Mouse (Mus musculus): ENCODE measurements around the gene Usp29. TPM values are rescaled to one million over a fixed set of nuclear protein-coding genes. Genes with fewer than 3 reads are reported as not detected.

The Usp29 gene
- polyA plus RNA-seq, 1 experiment from 2014 or later, result 7.4 TPM

- no peak overlapping the region for H3K27ac ChIP-seq
- 92% methylated on average over 10 of the region's 10 CpGs for WGBS
Observed at GRCm38 (mm10) chr7:6776314-6777059, 46.1 kb downstream of the Usp29 start.

DNA sequence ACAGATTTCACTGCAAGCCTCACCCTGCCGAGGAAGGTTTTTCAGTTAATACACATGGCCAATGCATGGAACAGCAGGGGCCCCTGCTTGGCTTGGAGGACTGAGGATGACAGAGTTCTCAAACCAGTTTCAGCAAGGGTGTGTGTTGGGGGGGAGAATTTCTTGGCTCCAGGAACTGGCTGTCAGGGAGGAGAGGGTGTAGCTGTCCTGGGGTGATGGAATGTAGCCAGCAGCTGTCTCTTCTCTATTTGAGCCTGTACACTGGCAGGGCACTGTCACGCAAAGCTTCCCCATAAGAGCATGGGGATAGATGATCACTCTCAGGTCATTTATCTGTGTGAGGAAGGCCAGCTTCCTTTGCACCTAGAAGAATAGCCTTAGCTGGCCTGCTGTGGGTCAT, 46.7 kb downstream of the Usp29 start:
- H3K27me3 ChIP-seq (ENCODE audit: poor library complexity, severe bottlenecking), result peaks cover 23% of the 10 kb centered on the region
- no peak overlapping the region for H3K4me3 ChIP-seq
- WGBS, result 75% methylated on average over 2 of the region's 2 CpGs
- H3K36me3 ChIP-seq (replicated peaks), result no peaks in the 10 kb centered on the region
- H3K27ac ChIP-seq, result peak overlapping the region; percentile 58
- no peaks in the 10 kb centered on the region for H3K9me3 ChIP-seq
- DNase-seq (ENCODE audit: extremely low spot score, low spot score), result no peak
- peaks cover 32% of the 10 kb centered on the region for H3K4me1 ChIP-seq

More at GRCm38 (mm10) chr7:6776314-6777059, 46.1 kb downstream of the Usp29 start:
- Histone ChIP-seq H3K4me3 (no peak overlapping the region), H3K36me3 (replicated peaks) (no peaks in the 10 kb centered on the region), H3K27me3 (ENCODE audit: poor library complexity, severe bottlenecking) (peaks cover 18% of the 10 kb centered on the region), H3K4me1 (peaks cover 26% of the 10 kb centered on the region), H3K9me3 (no peaks in the 10 kb centered on the region)
- no peak for DNase-seq (ENCODE audit: extremely low spot score, low spot score)

GRCm38 (mm10) chr7:6777689-6778088, 47.3 kb downstream of the Usp29 start:
- no peaks in the 10 kb centered on the region for H3K9me3 ChIP-seq
- H3K36me3 ChIP-seq (replicated peaks), result no peaks in the 10 kb centered on the region
- H3K4me3 ChIP-seq, result no peak overlapping the region
- H3K4me1 ChIP-seq, result peaks cover 36% of the 10 kb centered on the region
- no peak for DNase-seq (ENCODE audit: extremely low spot score, low spot score)
- WGBS, result 75% methylated on average over 4 of the region's 4 CpGs
- H3K27me3 ChIP-seq (ENCODE audit: poor library complexity, severe bottlenecking), result peaks cover 29% of the 10 kb centered on the region
- H3K27ac ChIP-seq, result peak overlapping the region; percentile 58

- Histone ChIP-seq H3K27ac (no peak overlapping the region), H3K9me3 (no peaks in the 10 kb centered on the region), H3K36me3 (replicated peaks) (no peaks in the 10 kb centered on the region), H3K27me3 (ENCODE audit: poor library complexity, severe bottlenecking) (peaks cover 41% of the 10 kb centered on the region), H3K4me1 (peaks cover 47% of the 10 kb centered on the region), H3K4me3 (no peak overlapping the region)
- no peak for DNase-seq (ENCODE audit: extremely low spot score, low spot score)
- WGBS, result 83% methylated on average over 5 of the region's 5 CpGs
Observed at GRCm38 (mm10) chr7:6779172-6779571, 48.8 kb downstream of the Usp29 start.

GRCm38 (mm10) chr7:6781541-6781940, 51.2 kb downstream of the Usp29 start:
- H3K27me3 ChIP-seq (ENCODE audit: poor library complexity, severe bottlenecking), result peaks cover 56% of the 10 kb centered on the region
- no peaks in the 10 kb centered on the region for H3K36me3 ChIP-seq (replicated peaks)
- no peak overlapping the region for H3K4me3 ChIP-seq
- H3K9me3 ChIP-seq, result no peaks in the 10 kb centered on the region
- H3K27ac ChIP-seq, result peak overlapping the region; percentile 48
- DNase-seq (ENCODE audit: extremely low spot score, low spot score), result peak; percentile 39
- 45% methylated on average over 11 of the region's 11 CpGs for WGBS
- peaks cover 58% of the 10 kb centered on the region for H3K4me1 ChIP-seq

- peaks cover 72% of the 10 kb centered on the region for H3K27me3 ChIP-seq (ENCODE audit: poor library complexity, severe bottlenecking)
- peak overlapping the region; percentile 79 for H3K27ac ChIP-seq
- H3K4me1 ChIP-seq, result peaks cover 46% of the 10 kb centered on the region
- H3K4me3 ChIP-seq, result peak overlapping the region; percentile 19
- 6% methylated on average over 8 of the region's 8 CpGs for WGBS
- DNase-seq (ENCODE audit: extremely low spot score, low spot score), result peak; percentile 58
- no peaks in the 10 kb centered on the region for H3K36me3 ChIP-seq (replicated peaks)
- H3K9me3 ChIP-seq, result no peaks in the 10 kb centered on the region
Observed at GRCm38 (mm10) chr7:6784340-6785073, 54.1 kb downstream of the Usp29 start.

DNA sequence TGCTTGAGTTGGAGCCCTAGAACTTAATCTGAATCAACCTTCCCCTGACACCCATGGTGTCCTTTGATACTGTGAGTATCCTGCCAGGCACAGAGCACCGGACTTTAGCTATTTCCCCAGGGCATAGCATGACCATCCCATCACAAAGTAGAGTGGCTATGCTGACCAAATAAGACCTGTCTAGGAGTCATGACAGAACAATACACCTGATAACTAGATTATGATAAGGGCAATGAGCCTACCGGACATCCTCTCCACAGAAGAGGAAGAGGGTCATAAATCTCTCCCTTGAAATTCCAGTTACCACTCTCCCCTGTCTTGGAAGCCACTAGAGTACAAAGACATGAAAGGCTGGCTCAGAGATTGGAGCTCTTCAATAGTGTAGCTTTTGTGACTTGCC, 56.6 kb downstream of the Usp29 start:
- H3K27ac ChIP-seq, result no peak overlapping the region

GRCm38 (mm10) chr7:6788101-6788500, 57.7 kb downstream of the Usp29 start:
- Histone ChIP-seq H3K27ac (no peak overlapping the region), H3K4me1 (peaks cover 26% of the 10 kb centered on the region), H3K27me3 (ENCODE audit: poor library complexity, severe bottlenecking) (peaks cover 39% of the 10 kb centered on the region), H3K36me3 (replicated peaks) (no peaks in the 10 kb centered on the region), H3K9me3 (peaks cover 4% of the 10 kb centered on the region), H3K4me3 (no peak overlapping the region)
- 89% methylated on average over 2 of the region's 2 CpGs for WGBS
- no peak for DNase-seq (ENCODE audit: extremely low spot score, low spot score)

More for the DNA sequence above, 56.6 kb downstream of the Usp29 start:
- 96% methylated on average over 2 of the region's 2 CpGs for WGBS
- Histone ChIP-seq H3K36me3 (replicated peaks) (no peaks in the 10 kb centered on the region), H3K4me1 (peaks cover 33% of the 10 kb centered on the region), H3K4me3 (no peak overlapping the region), H3K27me3 (ENCODE audit: poor library complexity, severe bottlenecking) (peaks cover 50% of the 10 kb centered on the region), H3K9me3 (no peaks in the 10 kb centered on the region)
- no peak for DNase-seq (ENCODE audit: extremely low spot score, low spot score)

DNA sequence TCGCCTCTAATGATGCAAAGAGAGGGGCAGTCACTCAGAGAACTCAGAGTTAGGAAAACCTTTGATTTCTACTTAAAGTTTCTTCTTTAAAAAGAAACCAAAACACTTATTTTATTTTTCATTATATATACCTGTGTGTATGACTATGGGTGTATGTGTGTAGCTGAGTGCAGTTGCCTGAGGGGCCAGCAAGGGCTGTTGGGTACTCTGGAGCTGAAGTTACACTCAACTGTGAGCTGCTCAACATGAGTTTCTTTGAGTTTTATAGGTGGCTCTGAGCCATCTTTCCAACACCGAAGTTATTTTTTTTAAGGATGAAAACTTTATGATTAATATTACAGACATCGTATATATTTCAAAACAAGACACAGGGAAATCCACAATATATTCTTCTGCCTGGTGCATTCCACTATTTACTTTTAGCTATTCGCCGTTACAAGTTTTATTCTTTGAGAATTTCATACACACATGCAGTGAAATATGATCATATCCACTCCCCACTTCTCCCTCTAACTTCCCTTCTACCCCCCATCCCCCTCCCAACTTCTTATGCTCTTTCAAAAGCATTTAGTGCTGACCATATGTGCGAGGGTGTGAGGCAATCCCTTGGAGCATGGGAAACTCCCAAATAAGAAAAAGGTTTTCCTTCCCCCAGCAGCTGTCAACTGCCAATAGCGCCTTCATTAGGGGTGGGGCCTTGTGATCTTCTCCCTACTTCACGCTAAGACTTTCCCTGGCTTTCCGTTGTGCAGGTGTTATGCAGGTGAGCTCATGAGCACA, 61.1 kb downstream of the Usp29 start:
- no peak for DNase-seq (ENCODE audit: extremely low spot score, low spot score)
- no peak overlapping the region for H3K27ac ChIP-seq
- WGBS, result 92% methylated on average over 9 of the region's 9 CpGs

GRCm38 (mm10) chr7:6793240-6793639, 62.9 kb downstream of the Usp29 start:
- no peak for DNase-seq (ENCODE audit: extremely low spot score, low spot score)
- no peak overlapping the region for H3K4me3 ChIP-seq
- 87% methylated on average over 6 of the region's 6 CpGs for WGBS
- no peaks in the 10 kb centered on the region for H3K36me3 ChIP-seq (replicated peaks)
- H3K4me1 ChIP-seq, result peaks cover 6% of the 10 kb centered on the region; the same call in 1 of the 2 replicates
- no peak overlapping the region for H3K27ac ChIP-seq
- H3K27me3 ChIP-seq (ENCODE audit: poor library complexity, severe bottlenecking), result no peaks in the 10 kb centered on the region
- peaks cover 4% of the 10 kb centered on the region for H3K9me3 ChIP-seq

More for the DNA sequence above, 61.1 kb downstream of the Usp29 start:
- no peaks in the 10 kb centered on the region for H3K4me1 ChIP-seq
- H3K4me3 ChIP-seq, result no peak overlapping the region
- peaks cover 17% of the 10 kb centered on the region for H3K27me3 ChIP-seq (ENCODE audit: poor library complexity, severe bottlenecking)
- H3K9me3 ChIP-seq, result peaks cover 4% of the 10 kb centered on the region
- no peaks in the 10 kb centered on the region for H3K36me3 ChIP-seq (replicated peaks)

- 80% methylated on average over 3 of the region's 3 CpGs for WGBS
- Histone ChIP-seq H3K9me3 (peaks cover 4% of the 10 kb centered on the region), H3K27me3 (ENCODE audit: poor library complexity, severe bottlenecking) (no peaks in the 10 kb centered on the region), H3K4me1 (peaks cover 6% of the 10 kb centered on the region; the same call in 1 of the 2 replicates), H3K36me3 (replicated peaks) (no peaks in the 10 kb centered on the region), H3K4me3 (no peak overlapping the region), H3K27ac (no peak overlapping the region)
- no peak for DNase-seq (ENCODE audit: extremely low spot score, low spot score)
Observed at GRCm38 (mm10) chr7:6793811-6794210, 63.4 kb downstream of the Usp29 start.

GRCm38 (mm10) chr7:6797408-6797807, 67.0 kb downstream of the Usp29 start:
- Histone ChIP-seq H3K9me3 (peaks cover 4% of the 10 kb centered on the region), H3K27ac (no peak overlapping the region; the same call in 1 of the 2 replicates), H3K4me1 (peaks cover 10% of the 10 kb centered on the region; the same call in 1 of the 2 replicates), H3K36me3 (replicated peaks) (no peaks in the 10 kb centered on the region), H3K27me3 (ENCODE audit: poor library complexity, severe bottlenecking) (no peaks in the 10 kb centered on the region), H3K4me3 (no peak overlapping the region)
- no peak for DNase-seq (ENCODE audit: extremely low spot score, low spot score)
- WGBS, result 88% methylated on average over 2 of the region's 2 CpGs
